Mouse (Mus musculus) stomach, embryonic 15.5 days (tissue): ENCODE results near the gene Dnase1l2. TPM values are rescaled to one million over a fixed set of nuclear protein-coding genes. Genes with fewer than 3 reads are reported as not detected.
A peak's percentile ranks its signal among the peaks of the same experiment; 100 is the strongest.

Experiments
- ATAC-seq: fragments of 200-750 bp; cut with Nextera tagmentation; 2 replicates; pipeline ENCODE4 v1.8.0; 2017; ENCODE audit warnings: low read depth, moderate number of reproducible peaks, moderate TSS enrichment; ENCODE audit not compliant: insufficient read depth, low FRiP score
- H3K27ac ChIP-seq: fragments of 300-500 bp; sonication (generic); 2 replicates; pipeline ENCODE4 v1.5.1; 2015; ENCODE audit warnings: mild to moderate bottlenecking, inconsistent platforms
- H3K27me3 ChIP-seq: fragments of 300-500 bp; sonication (generic); replicated peaks from 2 replicates; pipeline ENCODE4 v1.6.1; 2015; ENCODE audit warnings: inconsistent platforms
- H3K36me3 ChIP-seq: fragments of 300-500 bp; sonication (generic); 2 replicates; pipeline ENCODE4 v1.6.1; 2015; ENCODE audit warnings: inconsistent platforms
- H3K4me1 ChIP-seq: fragments of 300-500 bp; sonication (generic); 2 replicates; pipeline ENCODE4 v1.6.1; 2015; ENCODE audit warnings: inconsistent platforms
- H3K4me2 ChIP-seq: fragments of 300-500 bp; sonication (generic); 2 replicates; pipeline ENCODE4 v1.6.1; 2015; ENCODE audit warnings: mild to moderate bottlenecking, inconsistent platforms
- H3K4me3 ChIP-seq: fragments of 300-500 bp; sonication (generic); replicated peaks from 2 replicates; pipeline ENCODE4 v1.5.1; 2015; ENCODE audit warnings: inconsistent platforms
- H3K9ac ChIP-seq: fragments of 300-500 bp; sonication (generic); 2 replicates; pipeline ENCODE4 v1.6.1; 2015; ENCODE audit warnings: inconsistent platforms
- H3K9me3 ChIP-seq: fragments of 300-500 bp; sonication (generic); 2 replicates; pipeline ENCODE4 v1.6.1; 2016; ENCODE audit warnings: inconsistent platforms
- WGBS: fragments of 180-500 bp; shearing (Covaris S2); methylation state at CpG from one replicate; pipeline ENCODE4 v1.1.7; 2015; 5-methylcytosine and 5-hydroxymethylcytosine counted together
- polyA plus RNA-seq: library from polyadenylated mRNA; unstranded; fragments of >200 nt; fragmentation: Nextera tagmentation; extraction: Ambion mirVana; gene quantifications from 2 replicates; pipeline ENCODE4 v1.2.1, GENCODE M21; 2015

Gene Dnase1l2
- polyA plus RNA-seq, 1 experiment from 2014 or later, result 4.6 TPM

- Histone ChIP-seq H3K9ac (no peak overlapping the region), H3K27me3 (no peaks in the 10 kb centered on the region), H3K36me3 (peaks cover 38% of the 10 kb centered on the region), H3K27ac (no peak overlapping the region), H3K4me1 (peaks cover 15% of the 10 kb centered on the region), H3K9me3 (no peaks in the 10 kb centered on the region), H3K4me2 (no peak overlapping the region), H3K4me3 (no peak overlapping the region)
- ATAC-seq, result no peak
- whole genome bisulfite sequencing, result 92% methylated on average over 6 of the region's 6 CpGs
Observed at GRCm38 (mm10) chr17:24451220-24451619, 8.3 kb upstream of the Dnase1l2 start.

GRCm38 (mm10) chr17:24449507-24449906 is 6.6 kb upstream of the Dnase1l2 start:
- no peaks in the 10 kb centered on the region for H3K9me3 ChIP-seq
- peaks cover 10% of the 10 kb centered on the region; the same call in 1 of the 2 replicates for H3K4me1 ChIP-seq
- no peak for ATAC-seq
- peaks cover 50% of the 10 kb centered on the region for H3K36me3 ChIP-seq
- H3K27me3 ChIP-seq, result no peaks in the 10 kb centered on the region
- H3K9ac ChIP-seq, result no peak overlapping the region
- H3K27ac ChIP-seq, result no peak overlapping the region
- no peak overlapping the region for H3K4me3 ChIP-seq
- no peak overlapping the region for H3K4me2 ChIP-seq
- 85% methylated on average over 6 of the region's 6 CpGs for WGBS

- no peak overlapping the region for H3K4me3 ChIP-seq
- no peaks in the 10 kb centered on the region for H3K27me3 ChIP-seq
- H3K36me3 ChIP-seq, result peaks cover 67% of the 10 kb centered on the region
- no peak overlapping the region for H3K4me2 ChIP-seq
- no peak for ATAC-seq
- no peaks in the 10 kb centered on the region for H3K9me3 ChIP-seq
- H3K9ac ChIP-seq, result no peak overlapping the region
- WGBS, result 93% methylated on average over 8 of the region's 8 CpGs
- H3K27ac ChIP-seq, result no peak overlapping the region
- H3K4me1 ChIP-seq, result no peaks in the 10 kb centered on the region
Observed at GRCm38 (mm10) chr17:24446590-24446989, 3.7 kb upstream of the Dnase1l2 start.

GRCm38 (mm10) chr17:24443409-24443808 is 504 bp upstream of the Dnase1l2 start:
- H3K9me3 ChIP-seq, result no peaks in the 10 kb centered on the region
- H3K4me1 ChIP-seq, result no peaks in the 10 kb centered on the region
- no peak overlapping the region for H3K27ac ChIP-seq
- peaks cover 62% of the 10 kb centered on the region for H3K36me3 ChIP-seq
- H3K27me3 ChIP-seq, result no peaks in the 10 kb centered on the region
- no peak overlapping the region for H3K4me2 ChIP-seq
- no peak overlapping the region for H3K9ac ChIP-seq
- no peak overlapping the region for H3K4me3 ChIP-seq
- 88% methylated on average over 4 of the region's 4 CpGs for WGBS
- ATAC-seq, result no peak

- Histone ChIP-seq H3K4me2 (no peak overlapping the region), H3K4me3 (no peak overlapping the region), H3K9ac (no peak overlapping the region), H3K9me3 (no peaks in the 10 kb centered on the region), H3K27ac (no peak overlapping the region; the same call in 1 of the 2 replicates), H3K4me1 (no peaks in the 10 kb centered on the region), H3K36me3 (peaks cover 65% of the 10 kb centered on the region), H3K27me3 (no peaks in the 10 kb centered on the region)
- 90% methylated on average over 14 of the region's 14 CpGs for WGBS
- ATAC-seq, result no peak
Observed at GRCm38 (mm10) chr17:24442107-24442506, 798 bp downstream of the Dnase1l2 start.

- 53% methylated on average over 2 of the region's 2 CpGs for WGBS
- peaks cover 58% of the 10 kb centered on the region for H3K36me3 ChIP-seq
- ATAC-seq, result no peak
Observed at GRCm38 (mm10) chr17:24441148-24441547, 1.8 kb downstream of the Dnase1l2 start.

DNA sequence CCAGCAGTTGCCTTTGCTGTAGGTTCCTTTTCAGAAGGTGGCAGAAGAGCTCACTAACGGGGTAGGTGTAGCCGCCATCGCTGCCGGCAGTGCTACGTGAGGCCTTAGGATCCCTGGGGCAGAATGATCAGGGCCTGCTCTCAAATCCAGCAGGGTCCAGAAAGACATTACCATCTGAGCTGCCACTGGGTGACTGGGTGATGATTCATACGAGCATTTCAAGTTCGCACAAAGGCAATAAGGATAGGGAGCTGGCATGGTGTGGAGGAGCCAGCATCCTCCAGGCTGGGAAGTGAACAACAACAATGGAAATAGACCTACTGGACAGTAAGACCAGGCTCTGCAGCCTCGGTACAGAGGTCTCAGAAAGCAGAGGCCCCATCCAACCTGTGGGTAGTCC is 2.5 kb downstream of the Dnase1l2 start:
- peaks cover 55% of the 10 kb centered on the region for H3K36me3 ChIP-seq
- ATAC-seq, result no peak
- no peak overlapping the region for H3K4me2 ChIP-seq
- H3K9me3 ChIP-seq, result no peaks in the 10 kb centered on the region
- no peak overlapping the region for H3K4me3 ChIP-seq
- H3K27me3 ChIP-seq, result no peaks in the 10 kb centered on the region
- no peak overlapping the region for H3K27ac ChIP-seq
- H3K4me1 ChIP-seq, result no peaks in the 10 kb centered on the region
- WGBS, result 87% methylated on average over 8 of the region's 8 CpGs
- no peak overlapping the region for H3K9ac ChIP-seq

More at GRCm38 (mm10) chr17:24441148-24441547, 1.8 kb downstream of the Dnase1l2 start:
- H3K4me3 ChIP-seq, result no peak overlapping the region
- no peaks in the 10 kb centered on the region for H3K4me1 ChIP-seq
- H3K9ac ChIP-seq, result no peak overlapping the region
- no peaks in the 10 kb centered on the region for H3K27me3 ChIP-seq
- H3K27ac ChIP-seq, result no peak overlapping the region
- H3K4me2 ChIP-seq, result no peak overlapping the region
- no peaks in the 10 kb centered on the region for H3K9me3 ChIP-seq

DNA sequence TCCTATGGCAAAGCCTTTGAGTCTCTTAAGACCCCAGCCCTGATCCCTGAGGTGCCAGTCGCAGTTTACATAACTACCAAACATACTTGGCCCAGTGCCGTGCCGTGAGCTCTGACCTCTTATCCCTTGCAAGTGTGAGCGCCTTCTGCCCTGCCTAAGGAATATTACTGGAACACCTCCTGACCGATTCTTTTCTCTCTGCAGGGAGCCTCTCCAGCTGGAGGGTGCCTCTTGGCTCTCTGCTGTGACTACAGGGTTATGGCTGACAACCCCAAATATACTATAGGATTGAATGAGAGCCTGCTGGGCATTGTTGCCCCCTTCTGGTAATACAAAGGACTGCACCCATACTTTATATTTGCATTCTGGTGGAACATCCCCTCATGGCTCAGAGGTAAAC is 5.9 kb downstream of the Dnase1l2 start:
- no peak for ATAC-seq
- Histone ChIP-seq H3K27me3 (no peaks in the 10 kb centered on the region), H3K4me1 (no peaks in the 10 kb centered on the region), H3K9ac (no peak overlapping the region), H3K27ac (no peak overlapping the region), H3K9me3 (no peaks in the 10 kb centered on the region), H3K4me2 (no peak overlapping the region), H3K36me3 (peaks cover 36% of the 10 kb centered on the region), H3K4me3 (no peak overlapping the region)
- 68% methylated on average over 5 of the region's 5 CpGs for WGBS

- Histone ChIP-seq H3K36me3 (peaks cover 9% of the 10 kb centered on the region), H3K27ac (peak overlapping the region; percentile 48; the same call in 1 of the 2 replicates), H3K4me1 (peaks cover 12% of the 10 kb centered on the region), H3K4me2 (peak overlapping the region; percentile 16; the same call in 1 of the 2 replicates), H3K9me3 (no peaks in the 10 kb centered on the region), H3K27me3 (no peaks in the 10 kb centered on the region), H3K9ac (no peak overlapping the region), H3K4me3 (no peak overlapping the region)
- ATAC-seq, result peak; percentile 20; the same call in 1 of the 2 replicates
- 76% methylated on average over 14 of the region's 14 CpGs for WGBS
Observed at GRCm38 (mm10) chr17:24429201-24429983, 13.5 kb downstream of the Dnase1l2 start.

DNA sequence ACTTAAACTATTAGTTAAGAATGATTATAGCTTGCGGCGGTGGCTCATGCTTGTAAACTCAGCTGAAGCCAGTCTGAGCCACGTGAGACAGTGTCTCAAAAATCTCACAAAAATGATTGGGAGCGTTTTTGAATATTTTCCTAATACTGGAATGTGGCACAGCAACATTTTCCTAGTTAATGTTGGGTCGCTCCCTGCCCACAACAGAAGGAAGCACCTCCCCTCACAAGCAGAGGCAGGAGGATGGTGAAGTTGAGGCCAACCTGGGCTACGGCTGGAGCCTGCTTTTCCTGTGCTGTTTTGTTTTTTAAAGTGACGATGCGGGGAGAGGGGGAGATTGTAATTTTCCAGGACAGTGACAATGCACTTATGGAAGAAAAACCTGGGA is 15.7 kb downstream of the Dnase1l2 start:
- no peaks in the 10 kb centered on the region for H3K9me3 ChIP-seq
- peak overlapping the region; percentile 86 for H3K4me3 ChIP-seq
- no peak for ATAC-seq
- 5% methylated on average over 8 of the region's 8 CpGs for WGBS
- peaks cover 21% of the 10 kb centered on the region for H3K36me3 ChIP-seq
- H3K27ac ChIP-seq, result peak overlapping the region; percentile 95
- peaks cover 12% of the 10 kb centered on the region for H3K4me1 ChIP-seq
- H3K27me3 ChIP-seq, result no peaks in the 10 kb centered on the region
- peak overlapping the region; percentile 62 for H3K4me2 ChIP-seq
- peak overlapping the region; percentile 94 for H3K9ac ChIP-seq

GRCm38 (mm10) chr17:24426471-24427169 is 16.3 kb downstream of the Dnase1l2 start, which contains the start of gene Eci1:
Gene Eci1, plus strand, starts transcription at chr17:24426641.
- WGBS, result under 1% methylated on average over 47 of the region's 48 CpGs
- Histone ChIP-seq H3K36me3 (peaks cover 27% of the 10 kb centered on the region), H3K4me1 (peaks cover 12% of the 10 kb centered on the region), H3K4me2 (peak within 1 kb of the TSS; percentile 62), H3K9ac (peak within 1 kb of the TSS; percentile 94), H3K9me3 (no peaks in the 10 kb centered on the region), H3K4me3 (peak within 1 kb of the TSS; percentile 86), H3K27me3 (no peaks in the 10 kb centered on the region), H3K27ac (peak within 1 kb of the TSS; percentile 95)
- ATAC-seq, result peak; percentile 98

DNA sequence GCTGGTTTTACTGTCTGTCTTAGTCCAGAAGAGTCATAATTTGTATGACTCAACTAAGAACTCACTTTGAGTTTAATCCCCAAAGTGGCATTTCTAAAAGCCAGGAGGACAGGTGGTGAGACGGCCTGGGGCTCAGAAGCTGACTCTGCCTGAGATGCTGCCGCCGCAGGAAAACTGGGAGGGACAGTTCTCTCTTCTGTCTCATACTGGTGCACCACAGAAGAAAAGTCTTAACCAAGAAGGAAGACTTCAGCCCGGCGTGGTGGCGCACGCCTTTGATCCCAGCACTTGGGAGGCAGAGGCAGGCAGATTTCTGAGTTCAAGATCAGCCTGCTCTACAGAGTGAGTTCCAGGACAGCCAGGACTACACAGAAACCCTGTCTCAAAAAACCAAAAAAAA is 17.0 kb downstream of the Dnase1l2 start:
- WGBS, result 89% methylated on average over 7 of the region's 7 CpGs
- ATAC-seq, result no peak
- Histone ChIP-seq H3K4me2 (no peak overlapping the region), H3K27me3 (no peaks in the 10 kb centered on the region), H3K4me3 (peak overlapping the region; percentile 86; the same call in 1 of the 2 replicates), H3K9ac (no peak overlapping the region), H3K4me1 (peaks cover 12% of the 10 kb centered on the region), H3K27ac (peak overlapping the region; percentile 95), H3K36me3 (peaks cover 32% of the 10 kb centered on the region), H3K9me3 (no peaks in the 10 kb centered on the region)
